In genomic region chr2:117412045-117412606, GRCm38 (mm10) we compare ENCODE assay signal across 9 mouse cellular contexts.
DNase-seq lines count a peak whose midpoint lies in the region; ATAC-seq and TF ChIP-seq lines count a peak whose summit lies in the region.
"Had no signal": no experiment of that assay in that cellular context is flagged by ENCODE, and none has a peak within 500 bp of the region (broad histone marks: within the 10 kb centered on the region; RNA-seq: fewer than 3 reads in every experiment).

No protein-coding gene starts in this region.

- no peak overlapping the region for H3K4me3 ChIP-seq in intestine, postnatal 0 days (ENCODE audit: low read depth, low read length)
- no peak overlapping the region for H3K4me3 ChIP-seq in intestine, embryonic 15.5 days (replicated peaks)
- H3K4me3 ChIP-seq in midbrain, postnatal 0 days (ENCODE audit: low read depth, low read length): no peak overlapping the region
- no peak overlapping the region for H3K4me3 ChIP-seq in liver, embryonic 12.5 days
- no peak overlapping the region for H3K4me3 ChIP-seq in forebrain, embryonic 13.5 days
- H3K4me3 ChIP-seq: midbrain, embryonic 12.5 days had no signal

- no peaks in the 10 kb centered on the region for H3K9me3 ChIP-seq in intestine, postnatal 0 days (ENCODE audit: control insufficient read depth)
- H3K9me3 ChIP-seq in intestine, embryonic 15.5 days: no peaks in the 10 kb centered on the region
- H3K9me3 ChIP-seq in midbrain, postnatal 0 days (ENCODE audit: low read length): no peaks in the 10 kb centered on the region
- H3K9me3 ChIP-seq in liver, embryonic 12.5 days (replicated peaks): no peaks in the 10 kb centered on the region
- no peaks in the 10 kb centered on the region for H3K9me3 ChIP-seq in forebrain, embryonic 13.5 days (replicated peaks)
- H3K9me3 ChIP-seq: midbrain, embryonic 12.5 days had no signal

- H3K36me3 ChIP-seq in intestine, postnatal 0 days (ENCODE audit: control insufficient read depth, insufficient read depth): no peaks in the 10 kb centered on the region
- no peaks in the 10 kb centered on the region for H3K36me3 ChIP-seq in intestine, embryonic 15.5 days
- H3K36me3 ChIP-seq in midbrain, postnatal 0 days (ENCODE audit: insufficient read depth, low read length): no peaks in the 10 kb centered on the region
- H3K36me3 ChIP-seq in liver, embryonic 12.5 days: no peaks in the 10 kb centered on the region
- H3K36me3 ChIP-seq in forebrain, embryonic 13.5 days (ENCODE audit: poor library complexity, severe bottlenecking): no peaks in the 10 kb centered on the region
- H3K36me3 ChIP-seq: midbrain, embryonic 12.5 days had no signal

- H3K27me3 ChIP-seq in intestine, postnatal 0 days (replicated peaks; ENCODE audit: control insufficient read depth, insufficient read depth, low read length): no peaks in the 10 kb centered on the region
- no peaks in the 10 kb centered on the region for H3K27me3 ChIP-seq in intestine, embryonic 15.5 days (replicated peaks)
- H3K27me3 ChIP-seq in Patski: peaks cover 50% of the 10 kb centered on the region
- no peaks in the 10 kb centered on the region for H3K27me3 ChIP-seq in midbrain, postnatal 0 days (ENCODE audit: insufficient read depth, low read length)
- no peaks in the 10 kb centered on the region for H3K27me3 ChIP-seq in liver, embryonic 12.5 days (replicated peaks)
- H3K27me3 ChIP-seq in forebrain, embryonic 13.5 days: no peaks in the 10 kb centered on the region
- H3K27me3 ChIP-seq: midbrain, embryonic 12.5 days had no signal

- DNase-seq in Patski (ENCODE audit: low read depth, low spot score): no peak
- DNase-seq in embryo, embryonic 10.5 days (ENCODE audit: low spot score): peak; percentile 5
- DNase-seq in midbrain, postnatal 0 days (ENCODE audit: low spot score): peak; percentile 57
- no peak for DNase-seq in testis, postnatal 14 days (ENCODE audit: low spot score)

- CTCF ChIA-PET in Patski (lab: Charles Lee): interaction anchor here (0.9 kb wide), 1 partner anchor 32 kb away, joined by 3 read pairs; no protein-coding TSS in a partner anchor

- H3K4me2 ChIP-seq in intestine, postnatal 0 days (replicated peaks; ENCODE audit: low read depth): no peak overlapping the region
- H3K4me2 ChIP-seq in intestine, embryonic 15.5 days (replicated peaks): no peak overlapping the region
- no peak overlapping the region for H3K4me2 ChIP-seq in midbrain, postnatal 0 days (ENCODE audit: low read depth, low read length, poor library complexity, severe bottlenecking)
- no peak overlapping the region for H3K4me2 ChIP-seq in liver, embryonic 12.5 days
- no peak overlapping the region for H3K4me2 ChIP-seq in forebrain, embryonic 13.5 days
- H3K4me2 ChIP-seq: midbrain, embryonic 12.5 days had no signal

- POLR2A ChIA-PET in Patski (lab: Charles Lee): no interaction called here

- ATAC-seq in intestine, postnatal 0 days: no peak
- no peak for ATAC-seq in intestine, embryonic 15.5 days
- no peak for ATAC-seq in Patski
- peak; percentile 69; the same call in 1 of the 2 replicates for ATAC-seq in midbrain, postnatal 0 days (ENCODE audit: low FRiP score)
- no peak for ATAC-seq in liver, embryonic 12.5 days
- ATAC-seq in forebrain, embryonic 13.5 days: no peak

- TF ChIP-seq CTCF in intestine, postnatal 0 days (IDR thresholded peaks at IDR 0.05; ENCODE audit: low read depth): peak; percentile 43
- TF ChIP-seq CTCF in Patski (IDR thresholded peaks at IDR 0.05): peak; percentile 28
- TF ChIP-seq CTCF in midbrain, postnatal 0 days (IDR thresholded peaks at IDR 0.05): peak; percentile 69

- in situ Hi-C loops in Patski (cut with MboI; ENCODE audit: low pct_unique_long_range_greater_than_20kb): no loop called here

- WGBS in intestine, postnatal 0 days: 41% methylated on average over 4 of the region's 4 CpGs
- 39% methylated on average over 4 of the region's 4 CpGs for WGBS in intestine, embryonic 15.5 days
- 45% methylated on average over 4 of the region's 4 CpGs for WGBS in midbrain, postnatal 0 days
- 31% methylated on average over 4 of the region's 4 CpGs for WGBS in liver, embryonic 12.5 days (ENCODE audit: insufficient replicate concordance)
- 53% methylated on average over 4 of the region's 4 CpGs for WGBS in forebrain, embryonic 13.5 days

- H3K9ac ChIP-seq in intestine, postnatal 0 days (ENCODE audit: low read depth, low read length): no peak overlapping the region
- H3K9ac ChIP-seq in intestine, embryonic 15.5 days: no peak overlapping the region
- H3K9ac ChIP-seq in midbrain, postnatal 0 days (replicated peaks; ENCODE audit: low read length, poor library complexity, severe bottlenecking): no peak overlapping the region
- H3K9ac ChIP-seq in liver, embryonic 12.5 days: no peak overlapping the region
- H3K9ac ChIP-seq in forebrain, embryonic 13.5 days: no peak overlapping the region
- H3K9ac ChIP-seq: midbrain, embryonic 12.5 days had no signal

- H3K27ac ChIP-seq in intestine, postnatal 0 days (ENCODE audit: low read depth, low read length): no peak overlapping the region
- no peak overlapping the region for H3K27ac ChIP-seq in intestine, embryonic 15.5 days
- H3K27ac ChIP-seq in midbrain, postnatal 0 days (ENCODE audit: low read depth, low read length): no peak overlapping the region
- H3K27ac ChIP-seq in liver, embryonic 12.5 days: no peak overlapping the region
- no peak overlapping the region for H3K27ac ChIP-seq in forebrain, embryonic 13.5 days
- H3K27ac ChIP-seq: midbrain, embryonic 12.5 days had no signal

- H3K4me1 ChIP-seq in intestine, postnatal 0 days (replicated peaks; ENCODE audit: control insufficient read depth, insufficient read depth, low read length): no peaks in the 10 kb centered on the region
- H3K4me1 ChIP-seq in intestine, embryonic 15.5 days (replicated peaks): no peaks in the 10 kb centered on the region
- no peaks in the 10 kb centered on the region for H3K4me1 ChIP-seq in midbrain, postnatal 0 days (ENCODE audit: insufficient read depth, low read length)
- H3K4me1 ChIP-seq in liver, embryonic 12.5 days: no peaks in the 10 kb centered on the region
- H3K4me1 ChIP-seq in forebrain, embryonic 13.5 days: no peaks in the 10 kb centered on the region
- H3K4me1 ChIP-seq: midbrain, embryonic 12.5 days had no signal

Comparison
In these comparisons a context has a peak if more than half of its experiments do, and no peak if none do; other contexts are left out.
1. DNase-seq: peak in embryo, embryonic 10.5 days (single experiment) and midbrain, postnatal 0 days (single experiment); none in Patski (single experiment) and testis, postnatal 14 days (single experiment).
2. Peak in every context shown above with its lines, with median percentiles within 50 percentile points of each other: CTCF ChIP-seq.